Mouse (Mus musculus) bone marrow macrophage, adult 2 months (primary cell): ENCODE results near the gene Telo2.

ENCODE experiments used
- CTCF ChIP-seq: IDR thresholded peaks from 2 replicates; pipeline ENCODE4 v1.5.1; 2012; ENCODE audit warnings: low read depth, mild to moderate bottlenecking, low read length, moderate library complexity
- POLR2A ChIP-seq: IDR thresholded peaks from 2 replicates; pipeline ENCODE4 v1.6.1; 2012; ENCODE audit warnings: mild to moderate bottlenecking, low read depth, low read length, borderline replicate concordance

DNA sequence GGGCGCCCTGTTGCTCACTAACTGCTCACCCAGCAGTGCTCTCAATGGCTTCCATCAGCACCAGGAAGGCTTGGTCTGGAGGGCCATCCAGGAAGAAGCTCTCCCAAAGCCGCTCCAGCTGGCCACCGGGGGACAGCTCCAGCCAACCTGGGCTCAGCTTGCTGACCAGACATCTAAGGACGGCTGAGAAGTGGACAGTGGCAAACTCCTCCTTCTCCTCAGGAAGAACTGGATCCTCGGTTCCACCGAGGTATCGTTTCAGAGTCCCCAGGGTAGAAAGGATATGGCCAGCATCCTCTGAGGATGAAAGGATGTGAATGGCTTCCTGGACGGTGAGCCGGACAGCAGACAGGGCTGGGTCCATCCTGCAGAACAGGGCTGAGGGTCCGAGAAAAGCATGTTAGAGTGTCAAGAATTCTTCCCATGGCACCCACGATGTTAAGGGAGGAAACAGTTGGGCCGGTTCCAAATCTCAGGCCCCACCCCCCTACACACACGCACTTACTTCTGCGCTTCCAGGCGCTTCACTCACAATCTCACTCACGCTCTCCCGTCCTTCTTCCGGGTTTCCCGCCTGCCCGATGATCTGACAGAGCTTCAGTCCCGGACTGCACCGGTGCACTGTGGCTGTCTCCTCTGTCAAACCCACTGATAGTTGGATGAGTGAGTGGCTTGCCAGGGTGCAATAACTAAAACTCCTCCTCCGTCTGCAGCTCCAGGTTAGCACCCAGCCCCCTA, 690 bp downstream of the Telo2 start:
- no peak for TF ChIP-seq POLR2A
- TF ChIP-seq CTCF = no peak
